Mouse (Mus musculus) intestine, embryonic 16.5 days (tissue): ENCODE measurements around the gene Zar1l. TPM values are rescaled to one million over a fixed set of nuclear protein-coding genes. Genes with fewer than 3 reads are reported as not detected.

Source experiments
- ATAC-seq: fragments of 200-750 bp; cut with Nextera tagmentation; 2 replicates; pipeline ENCODE4 v1.8.0; 2017; ENCODE audit warnings: moderate TSS enrichment, moderate library complexity
- H3K27ac ChIP-seq: fragments of 300-500 bp; sonication (generic); 2 replicates; pipeline ENCODE4 v1.5.1; 2014; ENCODE audit warnings: mild to moderate bottlenecking, low read length
- H3K27me3 ChIP-seq: fragments of 300-500 bp; sonication (generic); replicated peaks from 2 replicates; pipeline ENCODE4 v1.6.1; 2014; ENCODE audit warnings: low read length, control low read depth, mixed read lengths; ENCODE audit not compliant: control insufficient read depth, insufficient read depth
- H3K36me3 ChIP-seq: fragments of 300-500 bp; sonication (generic); 2 replicates; pipeline ENCODE4 v1.6.1; 2014; ENCODE audit warnings: low read length, control low read depth; ENCODE audit not compliant: control insufficient read depth, insufficient read depth
- H3K4me1 ChIP-seq: fragments of 300-500 bp; sonication (generic); 2 replicates; pipeline ENCODE4 v1.6.1; 2014; ENCODE audit warnings: low read length, control low read depth, mixed read lengths; ENCODE audit not compliant: control insufficient read depth, insufficient read depth
- H3K4me2 ChIP-seq: fragments of 300-500 bp; sonication (generic); 2 replicates; pipeline ENCODE4 v1.6.1; 2014; ENCODE audit warnings: low read depth, low read length, control low read depth
- H3K4me3 ChIP-seq: fragments of 300-500 bp; sonication (generic); 2 replicates; pipeline ENCODE4 v1.5.1; 2014; ENCODE audit warnings: mild to moderate bottlenecking, low read length
- H3K9ac ChIP-seq: fragments of 300-500 bp; sonication (generic); 2 replicates; pipeline ENCODE4 v1.6.1; 2014; ENCODE audit warnings: low read depth, low read length
- H3K9me3 ChIP-seq: fragments of 300-500 bp; sonication (generic); 2 replicates; pipeline ENCODE4 v1.6.1; 2016; ENCODE audit warnings: low read length, control low read depth; ENCODE audit not compliant: control insufficient read depth
- WGBS: fragments of 180-500 bp; shearing (Covaris S2); extraction: QIAGEN DNeasy Blood & Tissue Kit; methylation state at CpG from one replicate; pipeline ENCODE4 v1.1.7; 2014; 5-methylcytosine and 5-hydroxymethylcytosine counted together
- polyA plus RNA-seq: library from polyadenylated mRNA; unstranded; fragments of >200 nt; fragmentation: Nextera tagmentation; extraction: Ambion mirVana; gene quantifications from 2 replicates; pipeline ENCODE4 v1.2.1, GENCODE M21; 2015

The Zar1l gene
- polyA plus RNA-seq, 1 experiment from 2014 or later: not detected

- WGBS: 96% methylated on average over 1 of the region's 1 CpGs
- no peak for ATAC-seq
- H3K27ac ChIP-seq: no peak overlapping the region
- H3K9me3 ChIP-seq: no peaks in the 10 kb centered on the region
- H3K9ac ChIP-seq: no peak overlapping the region
- H3K36me3 ChIP-seq: peaks cover 8% of the 10 kb centered on the region
- no peaks in the 10 kb centered on the region for H3K27me3 ChIP-seq
- H3K4me1 ChIP-seq: no peaks in the 10 kb centered on the region
- H3K4me2 ChIP-seq: no peak overlapping the region
- no peak overlapping the region for H3K4me3 ChIP-seq
Measured at GRCm38 (mm10) chr5:150541302-150541701, 23.3 kb upstream of the Zar1l start.

GRCm38 (mm10) chr5:150525239-150525638 is 7.3 kb upstream of the Zar1l start:
- ATAC-seq: no peak
- 83% methylated on average over 2 of the region's 2 CpGs for whole genome bisulfite sequencing
- H3K4me1 ChIP-seq: peaks cover 7% of the 10 kb centered on the region
- no peaks in the 10 kb centered on the region for H3K27me3 ChIP-seq
- no peak overlapping the region for H3K4me2 ChIP-seq
- H3K36me3 ChIP-seq: no peaks in the 10 kb centered on the region
- no peak overlapping the region for H3K9ac ChIP-seq
- H3K27ac ChIP-seq: no peak overlapping the region
- H3K4me3 ChIP-seq: no peak overlapping the region
- no peaks in the 10 kb centered on the region for H3K9me3 ChIP-seq

- WGBS: 6% methylated on average over 11 of the region's 11 CpGs
- peaks cover 7% of the 10 kb centered on the region for H3K4me1 ChIP-seq
- H3K9me3 ChIP-seq: no peaks in the 10 kb centered on the region
- no peaks in the 10 kb centered on the region for H3K36me3 ChIP-seq
- H3K27me3 ChIP-seq: no peaks in the 10 kb centered on the region
- H3K4me2 ChIP-seq: peak overlapping the region; percentile 75
- peak overlapping the region; percentile 83; the same call in 1 of the 2 replicates for H3K27ac ChIP-seq
- H3K4me3 ChIP-seq: peak overlapping the region; percentile 82
- peak overlapping the region; percentile 90 for H3K9ac ChIP-seq
- ATAC-seq: peak; percentile 60
Measured at GRCm38 (mm10) chr5:150522867-150523234, 4.9 kb upstream of the Zar1l start.

- Histone ChIP-seq H3K27me3 (no peaks in the 10 kb centered on the region), H3K9me3 (no peaks in the 10 kb centered on the region), H3K4me1 (peaks cover 7% of the 10 kb centered on the region), H3K36me3 (no peaks in the 10 kb centered on the region), H3K4me3 (peak within 1 kb of the TSS; percentile 82), H3K9ac (peak within 1 kb of the TSS; percentile 90), H3K4me2 (peak within 1 kb of the TSS; percentile 75), H3K27ac (peak within 1 kb of the TSS; percentile 83)
- WGBS: 5% methylated on average over 63 of the region's 63 CpGs
- peak; percentile 97 for ATAC-seq
Measured at GRCm38 (mm10) chr5:150521937-150522866, 4.2 kb upstream of the Zar1l start, which contains the start of gene Brca2. Gene Brca2, plus strand, starts transcription at chr5:150522630.

GRCm38 (mm10) chr5:150519551-150519950 is 1.6 kb upstream of the Zar1l start:
- Histone ChIP-seq H3K4me1 (peaks cover 7% of the 10 kb centered on the region), H3K4me2 (no peak overlapping the region), H3K36me3 (no peaks in the 10 kb centered on the region), H3K4me3 (no peak overlapping the region), H3K27ac (no peak overlapping the region), H3K27me3 (no peaks in the 10 kb centered on the region), H3K9ac (no peak overlapping the region), H3K9me3 (no peaks in the 10 kb centered on the region)
- no peak for ATAC-seq
- WGBS: 91% methylated on average over 1 of the region's 1 CpGs

GRCm38 (mm10) chr5:150514027-150514426 is 3.9 kb downstream of the Zar1l start:
- no peaks in the 10 kb centered on the region for H3K9me3 ChIP-seq
- H3K27me3 ChIP-seq: no peaks in the 10 kb centered on the region
- no peaks in the 10 kb centered on the region for H3K4me1 ChIP-seq
- H3K4me2 ChIP-seq: no peak overlapping the region
- H3K4me3 ChIP-seq: no peak overlapping the region
- WGBS: 73% methylated on average over 1 of the region's 1 CpGs
- H3K27ac ChIP-seq: no peak overlapping the region
- no peak overlapping the region for H3K9ac ChIP-seq
- no peaks in the 10 kb centered on the region for H3K36me3 ChIP-seq
- no peak for ATAC-seq

GRCm38 (mm10) chr5:150513264-150513663 is 4.7 kb downstream of the Zar1l start:
- Histone ChIP-seq H3K27ac (no peak overlapping the region), H3K9ac (no peak overlapping the region), H3K36me3 (no peaks in the 10 kb centered on the region), H3K9me3 (no peaks in the 10 kb centered on the region), H3K4me2 (no peak overlapping the region), H3K27me3 (no peaks in the 10 kb centered on the region), H3K4me3 (no peak overlapping the region), H3K4me1 (no peaks in the 10 kb centered on the region)
- WGBS: 78% methylated on average over 4 of the region's 4 CpGs
- ATAC-seq: no peak

GRCm38 (mm10) chr5:150510451-150511225 is 7.3 kb downstream of the Zar1l start:
- WGBS: 84% methylated on average over 6 of the region's 6 CpGs
- Histone ChIP-seq H3K4me2 (no peak overlapping the region), H3K9me3 (no peaks in the 10 kb centered on the region), H3K27ac (no peak overlapping the region), H3K4me3 (no peak overlapping the region), H3K4me1 (no peaks in the 10 kb centered on the region), H3K9ac (no peak overlapping the region), H3K36me3 (no peaks in the 10 kb centered on the region), H3K27me3 (no peaks in the 10 kb centered on the region)
- no peak for ATAC-seq

- Histone ChIP-seq H3K9ac (no peak overlapping the region), H3K27ac (no peak overlapping the region), H3K36me3 (no peaks in the 10 kb centered on the region), H3K27me3 (no peaks in the 10 kb centered on the region), H3K4me1 (no peaks in the 10 kb centered on the region), H3K4me2 (no peak overlapping the region), H3K4me3 (no peak overlapping the region), H3K9me3 (no peaks in the 10 kb centered on the region)
- WGBS: 57% methylated on average over 6 of the region's 6 CpGs
- no peak for ATAC-seq
Measured at GRCm38 (mm10) chr5:150495792-150496191, 22.2 kb downstream of the Zar1l start.
